Mouse (Mus musculus) myocyte (in vitro differentiated cells): ENCODE measurements around the gene Catsperg1.

Experiments
- CEBPB ChIP-seq: IDR thresholded peaks from 2 replicates; pipeline ENCODE4 v1.6.1; 2011; ENCODE audit warnings: mild to moderate bottlenecking, moderate library complexity; ENCODE audit not compliant: poor library complexity, insufficient read depth, severe bottlenecking
- E2F4 ChIP-seq: IDR thresholded peaks from one replicate; pipeline ENCODE4 v1.6.1; 2011; ENCODE audit warnings: mild to moderate bottlenecking, control low read depth, moderate library complexity; ENCODE audit not compliant: insufficient read depth
- MAX ChIP-seq: IDR thresholded peaks from one replicate; pipeline ENCODE4 v1.6.1; 2011; ENCODE audit warnings: low read depth, mild to moderate bottlenecking, control low read depth
- MYOD1 ChIP-seq, 3 experiments: IDR thresholded peaks; one replicate each; pipeline ENCODE4 v1.6.1; 2011; ENCODE audit warnings: control low read depth in 2 of 3, low read depth in 2 of 3, mild to moderate bottlenecking in 2 of 3, moderate library complexity in 1 of 3; ENCODE audit not compliant: insufficient read length in 2 of 3, control insufficient read depth in 1 of 3
- MYOG ChIP-seq, 3 experiments: IDR thresholded peaks; one replicate each; pipeline ENCODE4 v1.6.1; 2011; ENCODE audit warnings: control low read depth in 2 of 3, low read depth in 2 of 3, mild to moderate bottlenecking in 2 of 3; ENCODE audit not compliant: insufficient read length in 2 of 3, control insufficient read depth in 1 of 3, insufficient read depth in 1 of 3
- POLR2A ChIP-seq: IDR thresholded peaks from one replicate; pipeline ENCODE4 v1.6.1; 2011; ENCODE audit warnings: low read depth, mild to moderate bottlenecking, control low read depth, moderate library complexity; ENCODE audit not compliant: insufficient read length
- POLR2AphosphoS2 ChIP-seq: IDR thresholded peaks from one replicate; pipeline ENCODE4 v1.6.1; 2011; ENCODE audit warnings: low read depth, control low read depth; ENCODE audit not compliant: insufficient read length
- REST ChIP-seq: IDR thresholded peaks from one replicate; pipeline ENCODE4 v1.6.1; 2011; ENCODE audit warnings: mild to moderate bottlenecking, control low read depth, moderate library complexity; ENCODE audit not compliant: insufficient read depth, insufficient read length
- SRF ChIP-seq: IDR thresholded peaks from one replicate; pipeline ENCODE4 v1.6.1; 2011; ENCODE audit warnings: low read depth; ENCODE audit not compliant: control insufficient read depth, insufficient read length
- TCF12 ChIP-seq: IDR thresholded peaks from one replicate; pipeline ENCODE4 v1.6.1; 2011; ENCODE audit warnings: mild to moderate bottlenecking, control low read depth; ENCODE audit not compliant: poor library complexity, insufficient read depth, severe bottlenecking
- TCF3 ChIP-seq: IDR thresholded peaks from one replicate; pipeline ENCODE4 v1.6.1; 2011; ENCODE audit warnings: low read depth, control low read depth; ENCODE audit not compliant: insufficient read length
- USF1 ChIP-seq: IDR thresholded peaks from one replicate; pipeline ENCODE4 v1.6.1; 2011; ENCODE audit warnings: low read depth, mild to moderate bottlenecking, control low read depth, moderate library complexity

DNA sequence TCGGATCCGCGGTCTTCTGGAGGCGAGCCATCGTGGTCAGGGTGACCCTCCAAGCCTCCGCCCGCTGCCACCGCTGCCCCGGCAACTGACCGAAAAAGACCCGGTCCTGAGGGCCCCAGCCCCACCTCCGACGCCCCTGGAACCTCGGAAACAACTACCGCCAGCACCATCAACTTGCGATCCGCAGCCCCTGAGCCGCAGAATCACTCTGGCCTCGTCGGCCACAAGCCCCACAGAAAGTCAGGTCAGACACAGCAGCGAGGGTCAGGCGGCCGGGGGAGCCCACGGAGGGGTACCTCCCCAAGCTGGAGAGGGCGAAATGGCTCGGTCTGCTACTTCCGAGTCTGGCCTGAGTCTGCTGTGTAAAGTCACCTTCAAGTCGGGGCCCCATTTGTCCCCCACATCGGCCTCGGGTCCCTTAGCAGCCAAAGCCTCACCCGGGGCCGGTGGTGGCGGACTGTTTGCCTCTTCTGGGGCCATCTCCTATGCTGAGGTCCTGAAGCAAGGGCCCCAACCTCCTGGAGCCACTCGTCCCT lies 42.2 kb downstream of the Catsperg1 start:
- TF ChIP-seq POLR2A (no peak), MYOD1 (IDR thresholded peaks at IDR 0.05; ENCODE audit: control insufficient read depth in 1 of 3, insufficient read length in 2 of 3, low read depth in 2 of 3) (no peak), TCF12 (no peak), MAX (no peak), USF1 (no peak), POLR2AphosphoS2 (no peak), REST (no peak), E2F4 (no peak), CEBPB (no peak), MYOG (IDR thresholded peaks at IDR 0.05; ENCODE audit: control insufficient read depth in 1 of 3, insufficient read depth in 1 of 3, insufficient read length in 2 of 3, low read depth in 2 of 3) (no peak), SRF (no peak), TCF3 (no peak)
